Mouse (Mus musculus) 3T3-L1 (cell line): ENCODE measurements around the gene Gm3072.
"Not testable (repeated sequence)": the region's sequence is repeated elsewhere in the genome, so short reads cannot be mapped to it uniquely, and the experiment has no call there.

Experiments
- DNase-seq: peaks from one replicate; pipeline ENCODE4 v3.0.0-alpha.2; 2015; ENCODE audit warnings: low read depth, low spot score

Gm3072 gene

GRCm38 (mm10) chr14:41624512-41624911, at the start of gene Gm3072:
TSS of gene Gm3072 (minus strand) at chr14:41624612.
- DNase-seq: not testable (repeated sequence)

- DNase-seq: not testable (repeated sequence)
These were observed 23.8 kb upstream of the Gm3072 start for GRCm38 (mm10) chr14:41648176-41648575.

- not testable (repeated sequence) for DNase-seq
These were observed 22.0 kb upstream of the Gm3072 start, which contains the start of gene Gm3676 for GRCm38 (mm10) chr14:41646387-41646786. TSS of gene Gm3676 (minus strand) at chr14:41646487.

GRCm38 (mm10) chr14:41630144-41630543, 5.7 kb upstream of the Gm3072 start:
- DNase-seq: not testable (repeated sequence)

- DNase-seq: not testable (repeated sequence)
These were observed 1.9 kb downstream of the Gm3072 start for GRCm38 (mm10) chr14:41622535-41622934.

- not testable (repeated sequence) for DNase-seq
These were observed 13.7 kb downstream of the Gm3072 start for GRCm38 (mm10) chr14:41610690-41611089.

GRCm38 (mm10) chr14:41600935-41601334, 23.5 kb downstream of the Gm3072 start:
- DNase-seq: not testable (repeated sequence)

- not testable (repeated sequence) for DNase-seq
These were observed 38.1 kb downstream of the Gm3072 start for GRCm38 (mm10) chr14:41586346-41586745.

GRCm38 (mm10) chr14:41572911-41573310, 51.5 kb downstream of the Gm3072 start, which contains the start of gene 1700049E17Rik2:
TSS of gene 1700049E17Rik2 (plus strand) at chr14:41573211.
- not testable (repeated sequence) for DNase-seq
